Mouse (Mus musculus) testis, adult 2 months (tissue): ENCODE data around the gene Sox11. TPM values are rescaled to one million over a fixed set of nuclear protein-coding genes. Genes with fewer than 3 reads are reported as not detected.

Experiments
- H3K27ac ChIP-seq: fragments of 200-500 bp; 2 replicates; pipeline ENCODE4 v1.5.1; 2012; ENCODE audit warnings: low read depth, low read length; ENCODE audit not compliant: control insufficient read depth, insufficient read depth
- H3K27me3 ChIP-seq: fragments of 200-500 bp; 2 replicates; pipeline ENCODE4 v1.6.1; 2012; ENCODE audit warnings: mild to moderate bottlenecking, low read length, moderate library complexity; ENCODE audit not compliant: control insufficient read depth, insufficient read depth
- H3K36me3 ChIP-seq: fragments of 200-500 bp; 2 replicates; pipeline ENCODE4 v1.6.1; 2012; ENCODE audit warnings: mild to moderate bottlenecking, low read length; ENCODE audit not compliant: control insufficient read depth, insufficient read depth
- H3K4me1 ChIP-seq: fragments of 200-500 bp; 2 replicates; pipeline ENCODE4 v1.6.1; 2012; ENCODE audit warnings: low read length; ENCODE audit not compliant: control insufficient read depth, insufficient read depth
- H3K4me3 ChIP-seq: fragments of 200-500 bp; 2 replicates; pipeline ENCODE4 v1.5.1; 2012; ENCODE audit warnings: low read depth, mild to moderate bottlenecking, low read length, moderate library complexity, mixed read lengths; ENCODE audit not compliant: control insufficient read depth
- CTCF ChIP-seq: fragments of 200-500 bp; IDR thresholded peaks from 2 replicates; pipeline ENCODE4 v1.5.1; 2012; ENCODE audit warnings: low read depth, mild to moderate bottlenecking, inconsistent platforms, low read length, moderate library complexity; ENCODE audit not compliant: control insufficient read depth, insufficient read depth, insufficient replicate concordance
- POLR2A ChIP-seq: fragments of 200-500 bp; IDR thresholded peaks from 2 replicates; pipeline ENCODE4 v1.6.1; 2012; ENCODE audit warnings: low read depth, mild to moderate bottlenecking, inconsistent platforms, low read length, moderate library complexity; ENCODE audit not compliant: control insufficient read depth
- polyA plus RNA-seq: library from polyadenylated mRNA; depleted of rRNA; stranded (reverse); fragments of >200 nt; gene quantifications from 2 replicates; pipeline ENCODE4 v1.2.3, GENCODE M21; 2012

The Sox11 gene
- polyA plus RNA-seq, 1 experiment: 0.21 TPM

GRCm38 (mm10) chr12:27363840-27364640 lies 21.7 kb upstream of the Sox11 start:
- Histone ChIP-seq H3K36me3 (no peaks in the 10 kb centered on the region), H3K4me1 (no peaks in the 10 kb centered on the region), H3K27ac (no peak overlapping the region), H3K27me3 (no peaks in the 10 kb centered on the region), H3K4me3 (no peak overlapping the region)
- TF ChIP-seq CTCF (no peak), POLR2A (no peak)

DNA sequence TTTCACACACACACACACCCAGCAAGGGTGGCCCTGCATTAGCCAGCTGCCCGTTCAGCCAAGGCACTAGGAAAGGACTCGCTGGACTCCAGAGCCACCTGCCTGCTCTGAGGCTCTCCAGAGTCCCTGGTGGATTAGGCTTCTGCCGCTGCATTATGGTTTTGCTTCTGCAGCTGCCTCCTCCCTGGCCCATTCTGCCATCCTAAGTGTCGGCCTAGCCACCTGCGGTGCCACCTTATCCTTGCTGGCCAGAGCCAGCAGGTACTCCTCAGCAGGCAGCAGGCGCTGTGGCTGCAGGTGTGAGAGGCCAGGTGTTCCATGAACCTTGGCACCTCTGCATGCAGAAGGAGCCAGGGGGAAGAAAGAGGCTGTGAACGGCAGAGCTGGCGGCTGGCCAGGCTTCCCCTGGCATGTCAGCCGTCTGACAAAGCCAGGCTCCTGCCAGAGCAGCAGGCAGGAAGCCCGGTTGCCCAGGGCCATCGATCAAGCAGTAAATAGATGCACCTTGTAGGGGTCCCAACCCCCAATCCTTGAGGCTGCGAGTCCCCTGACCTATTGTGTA lies 14.8 kb upstream of the Sox11 start:
- no peak overlapping the region for H3K27ac ChIP-seq
- no peaks in the 10 kb centered on the region for H3K36me3 ChIP-seq
- no peaks in the 10 kb centered on the region for H3K27me3 ChIP-seq
- TF ChIP-seq CTCF (no peak), POLR2A (no peak)
- H3K4me1 ChIP-seq: no peaks in the 10 kb centered on the region
- H3K4me3 ChIP-seq: no peak overlapping the region

DNA sequence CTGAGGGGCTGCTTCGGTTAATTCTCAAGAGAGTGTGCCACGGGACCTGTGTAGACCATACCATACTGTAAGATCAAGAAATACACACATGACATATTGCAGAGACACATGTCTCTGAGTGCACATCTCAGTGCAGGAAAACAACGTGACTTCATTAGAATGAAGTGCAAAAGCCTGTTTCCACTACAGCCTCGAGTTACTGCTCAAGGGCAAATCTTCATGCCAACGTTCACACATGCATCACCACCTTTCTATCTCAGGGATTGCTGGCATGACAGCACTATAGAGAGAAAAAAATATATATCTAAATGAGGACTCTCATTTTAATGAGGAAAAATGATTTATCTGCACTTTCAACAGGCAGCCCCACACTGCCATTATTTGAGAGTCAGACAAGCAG lies 14.2 kb upstream of the Sox11 start:
- no peaks in the 10 kb centered on the region for H3K27me3 ChIP-seq

GRCm38 (mm10) chr12:27343606-27344410 lies 1.4 kb upstream of the Sox11 start:
- TF ChIP-seq POLR2A (no peak), CTCF (no peak)
- H3K27ac ChIP-seq: peak overlapping the region; percentile 67
- no peaks in the 10 kb centered on the region for H3K36me3 ChIP-seq
- no peaks in the 10 kb centered on the region for H3K27me3 ChIP-seq
- H3K4me3 ChIP-seq: peak overlapping the region; percentile 55
- H3K4me1 ChIP-seq: peaks cover 21% of the 10 kb centered on the region

More for the DNA sequence above, 14.2 kb upstream of the Sox11 start:
- TF ChIP-seq CTCF: no peak
- TF ChIP-seq POLR2A: no peak
- Histone ChIP-seq H3K4me1 (no peaks in the 10 kb centered on the region), H3K27ac (no peak overlapping the region), H3K36me3 (no peaks in the 10 kb centered on the region), H3K4me3 (no peak overlapping the region)

- TF ChIP-seq POLR2A (peak; percentile 46; the same call in 1 of the 2 replicates), CTCF (no peak)
- no peaks in the 10 kb centered on the region for H3K27me3 ChIP-seq
Observed at GRCm38 (mm10) chr12:27342691-27343605, 574 bp upstream of the Sox11 start.

DNA sequence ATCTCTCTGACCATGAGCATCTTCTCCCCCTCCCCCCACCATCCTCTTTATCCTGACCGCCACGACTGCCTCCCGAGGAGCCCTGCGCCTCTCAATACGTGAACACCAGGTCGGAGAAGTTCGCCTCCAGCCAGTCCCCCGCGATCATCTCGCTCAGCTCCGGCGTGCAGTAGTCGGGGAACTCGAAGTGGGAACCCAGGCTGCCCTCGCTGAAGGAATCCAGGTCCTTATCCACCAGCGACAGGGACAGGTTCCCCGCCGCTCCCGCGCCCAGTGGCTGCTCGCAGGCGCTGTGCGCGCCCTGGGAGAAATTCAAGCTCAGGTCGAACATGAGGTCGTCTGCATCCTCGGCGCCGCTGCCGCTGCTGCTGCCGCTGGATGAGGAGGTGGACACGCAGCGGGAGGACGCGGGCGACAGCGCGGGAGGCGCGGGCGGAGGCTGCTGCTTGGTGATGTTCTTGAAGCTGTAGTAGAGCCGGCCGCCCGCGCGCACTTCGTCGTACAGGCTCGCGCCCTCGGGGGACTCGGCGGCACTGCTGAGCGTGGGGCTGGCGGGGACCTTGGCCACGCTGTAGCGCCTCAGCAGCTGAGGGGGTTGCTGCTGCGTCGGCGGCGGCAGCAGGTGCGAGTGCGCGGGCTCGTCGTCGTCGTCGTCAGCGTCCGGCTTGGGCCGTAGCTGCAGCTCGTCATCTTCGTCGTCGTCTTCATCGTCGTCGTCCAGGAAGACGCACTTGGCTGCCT lies 1.1 kb downstream of the Sox11 start:
- Histone ChIP-seq H3K4me3 (peak overlapping the region; percentile 67), H3K27me3 (no peaks in the 10 kb centered on the region), H3K27ac (no peak overlapping the region), H3K4me1 (peaks cover 24% of the 10 kb centered on the region), H3K36me3 (no peaks in the 10 kb centered on the region)
- TF ChIP-seq POLR2A (no peak), CTCF (no peak)

More at GRCm38 (mm10) chr12:27342691-27343605, 574 bp upstream of the Sox11 start:
- H3K4me1 ChIP-seq: peaks cover 24% of the 10 kb centered on the region
- peak overlapping the region; percentile 67 for H3K4me3 ChIP-seq
- H3K27ac ChIP-seq: peak overlapping the region; percentile 67; the same call in 1 of the 2 replicates
- no peaks in the 10 kb centered on the region for H3K36me3 ChIP-seq
